Mouse (Mus musculus): ENCODE data around the gene Olfr961. TPM values are rescaled to one million over a fixed set of nuclear protein-coding genes. Genes with fewer than 3 reads are reported as not detected.

The Olfr961 gene
- polyA plus RNA-seq, 1 experiment from 2014 or later = not detected

- H3K36me3 ChIP-seq (ENCODE audit: control insufficient read depth, insufficient read depth, low read length) = no peaks in the 10 kb centered on the region
- no peak within 1 kb of the TSS for H3K4me3 ChIP-seq (ENCODE audit: control insufficient read depth in 1 of 2, insufficient read depth in 1 of 2, low read depth in 1 of 2, low read length in 2 of 2)
- 86% methylated on average over 1 of the region's 1 CpGs for WGBS
- H3K9me3 ChIP-seq (ENCODE audit: control insufficient read depth, low read length) = peaks cover 6% of the 10 kb centered on the region; the same call in 1 of the 2 replicates
- no peaks in the 10 kb centered on the region for H3K4me1 ChIP-seq (ENCODE audit: control insufficient read depth in 2 of 2, insufficient read depth in 2 of 2, low read length in 2 of 2)
- H3K9ac ChIP-seq (ENCODE audit: low read length) = no peak within 1 kb of the TSS
- H3K27ac ChIP-seq (replicated peaks in 1 of 2; ENCODE audit: control insufficient read depth in 1 of 2, insufficient read depth in 1 of 2, low read depth in 2 of 2, low read length in 2 of 2) = no peak within 1 kb of the TSS
- no peak within 1 kb of the TSS for H3K4me2 ChIP-seq (ENCODE audit: low read length)
- no peak for ATAC-seq (ENCODE audit: insufficient number of reproducible peaks, insufficient read depth, low FRiP score, low read depth)
- no peaks in the 10 kb centered on the region for H3K27me3 ChIP-seq (ENCODE audit: control insufficient read depth, insufficient read depth, low read length)
These were observed 22.0 kb downstream of the Olfr961 start, which contains the start of gene Olfr963 for GRCm38 (mm10) chr9:39666905-39667304. Olfr963 (plus strand) TSS chr9:39667205.

- H3K27ac ChIP-seq (replicated peaks in 1 of 2; ENCODE audit: control insufficient read depth in 1 of 2, insufficient read depth in 1 of 2, low read depth in 2 of 2, low read length in 2 of 2) = no peak overlapping the region
- no peak overlapping the region for H3K9ac ChIP-seq (ENCODE audit: low read length)
- no peak overlapping the region for H3K4me2 ChIP-seq (ENCODE audit: low read length)
- H3K27me3 ChIP-seq (ENCODE audit: control insufficient read depth, insufficient read depth, low read length) = no peaks in the 10 kb centered on the region
- peaks cover under 1% of the 10 kb centered on the region; the same call in 1 of the 2 replicates for H3K9me3 ChIP-seq (ENCODE audit: control insufficient read depth, low read length)
- ATAC-seq (ENCODE audit: insufficient number of reproducible peaks, insufficient read depth, low FRiP score, low read depth) = no peak
- WGBS = 73% methylated on average over 2 of the region's 2 CpGs
- H3K4me1 ChIP-seq (ENCODE audit: control insufficient read depth in 2 of 2, insufficient read depth in 2 of 2, low read length in 2 of 2) = no peaks in the 10 kb centered on the region
- H3K36me3 ChIP-seq (ENCODE audit: control insufficient read depth, insufficient read depth, low read length) = no peaks in the 10 kb centered on the region
- H3K4me3 ChIP-seq (ENCODE audit: control insufficient read depth in 1 of 2, insufficient read depth in 1 of 2, low read depth in 1 of 2, low read length in 2 of 2) = no peak overlapping the region
These were observed 24.8 kb downstream of the Olfr961 start for GRCm38 (mm10) chr9:39669723-39670122.

- Histone ChIP-seq H3K36me3 (ENCODE audit: control insufficient read depth, insufficient read depth, low read length) (no peaks in the 10 kb centered on the region), H3K9me3 (ENCODE audit: control insufficient read depth, low read length) (no peaks in the 10 kb centered on the region), H3K4me2 (ENCODE audit: low read length) (no peak overlapping the region), H3K4me3 (ENCODE audit: control insufficient read depth in 1 of 2, insufficient read depth in 1 of 2, low read depth in 1 of 2, low read length in 2 of 2) (no peak overlapping the region), H3K9ac (ENCODE audit: low read length) (no peak overlapping the region), H3K4me1 (ENCODE audit: control insufficient read depth in 2 of 2, insufficient read depth in 2 of 2, low read length in 2 of 2) (no peaks in the 10 kb centered on the region), H3K27me3 (ENCODE audit: control insufficient read depth, insufficient read depth, low read length) (no peaks in the 10 kb centered on the region), H3K27ac (replicated peaks in 1 of 2; ENCODE audit: control insufficient read depth in 1 of 2, insufficient read depth in 1 of 2, low read depth in 2 of 2, low read length in 2 of 2) (no peak overlapping the region)
- no peak for ATAC-seq (ENCODE audit: insufficient number of reproducible peaks, insufficient read depth, low FRiP score, low read depth)
- 77% methylated on average over 2 of the region's 2 CpGs for WGBS
These were observed 29.9 kb downstream of the Olfr961 start for GRCm38 (mm10) chr9:39674820-39675219.

GRCm38 (mm10) chr9:39678557-39678956 is 33.7 kb downstream of the Olfr961 start:
- Histone ChIP-seq H3K4me3 (ENCODE audit: control insufficient read depth in 1 of 2, insufficient read depth in 1 of 2, low read depth in 1 of 2, low read length in 2 of 2) (no peak overlapping the region), H3K9me3 (ENCODE audit: control insufficient read depth, low read length) (no peaks in the 10 kb centered on the region), H3K27me3 (ENCODE audit: control insufficient read depth, insufficient read depth, low read length) (no peaks in the 10 kb centered on the region), H3K27ac (replicated peaks in 1 of 2; ENCODE audit: control insufficient read depth in 1 of 2, insufficient read depth in 1 of 2, low read depth in 2 of 2, low read length in 2 of 2) (no peak overlapping the region), H3K9ac (ENCODE audit: low read length) (no peak overlapping the region), H3K4me1 (ENCODE audit: control insufficient read depth in 2 of 2, insufficient read depth in 2 of 2, low read length in 2 of 2) (no peaks in the 10 kb centered on the region), H3K4me2 (ENCODE audit: low read length) (no peak overlapping the region), H3K36me3 (ENCODE audit: control insufficient read depth, insufficient read depth, low read length) (no peaks in the 10 kb centered on the region)
- WGBS = 83% methylated on average over 2 of the region's 2 CpGs
- no peak for ATAC-seq (ENCODE audit: insufficient number of reproducible peaks, insufficient read depth, low FRiP score, low read depth)

GRCm38 (mm10) chr9:39679280-39679679 is 34.4 kb downstream of the Olfr961 start:
- no peak for ATAC-seq (ENCODE audit: insufficient number of reproducible peaks, insufficient read depth, low FRiP score, low read depth)
- Histone ChIP-seq H3K9ac (ENCODE audit: low read length) (no peak overlapping the region), H3K36me3 (ENCODE audit: control insufficient read depth, insufficient read depth, low read length) (no peaks in the 10 kb centered on the region), H3K27ac (replicated peaks in 1 of 2; ENCODE audit: control insufficient read depth in 1 of 2, insufficient read depth in 1 of 2, low read depth in 2 of 2, low read length in 2 of 2) (no peak overlapping the region), H3K27me3 (ENCODE audit: control insufficient read depth, insufficient read depth, low read length) (no peaks in the 10 kb centered on the region), H3K9me3 (ENCODE audit: control insufficient read depth, low read length) (no peaks in the 10 kb centered on the region), H3K4me1 (ENCODE audit: control insufficient read depth in 2 of 2, insufficient read depth in 2 of 2, low read length in 2 of 2) (no peaks in the 10 kb centered on the region), H3K4me2 (ENCODE audit: low read length) (no peak overlapping the region), H3K4me3 (ENCODE audit: control insufficient read depth in 1 of 2, insufficient read depth in 1 of 2, low read depth in 1 of 2, low read length in 2 of 2) (no peak overlapping the region)
- WGBS = 52% methylated on average over 2 of the region's 2 CpGs

Other genes starting within 250 kb of the Olfr961 start
- not detected in 2 replicates for gene Olfr952, start 217.9 kb upstream of the Olfr961 start, polyA plus RNA-seq (2014; fragmentation: Nextera tagmentation; extraction: Ambion mirVana)
- not detected in 2 replicates for gene Olfr954, start 188.4 kb upstream of the Olfr961 start, polyA plus RNA-seq (2014; fragmentation: Nextera tagmentation; extraction: Ambion mirVana)
- gene Olfr955, start 173.1 kb upstream of the Olfr961 start, polyA plus RNA-seq (2014; fragmentation: Nextera tagmentation; extraction: Ambion mirVana) = not detected in 2 replicates
- gene Olfr44, start 151.1 kb upstream of the Olfr961 start, polyA plus RNA-seq (2014; fragmentation: Nextera tagmentation; extraction: Ambion mirVana) = not detected in 2 replicates
- not detected in 2 replicates for gene Olfr957, start 129.3 kb upstream of the Olfr961 start, polyA plus RNA-seq (2014; fragmentation: Nextera tagmentation; extraction: Ambion mirVana)
- not detected in 2 replicates for gene Olfr958, start 91.0 kb upstream of the Olfr961 start, polyA plus RNA-seq (2014; fragmentation: Nextera tagmentation; extraction: Ambion mirVana)
- gene Olfr959, start 69.5 kb upstream of the Olfr961 start, polyA plus RNA-seq (2014; fragmentation: Nextera tagmentation; extraction: Ambion mirVana) = not detected in 2 replicates
- gene AW551984, start 40.7 kb upstream of the Olfr961 start, polyA plus RNA-seq (2014; fragmentation: Nextera tagmentation; extraction: Ambion mirVana) = 9.2 and 9.6 TPM in 2 replicates
- not detected in 2 replicates for gene Olfr148, start 34.4 kb upstream of the Olfr961 start, polyA plus RNA-seq (2014; fragmentation: Nextera tagmentation; extraction: Ambion mirVana)
- not detected in 2 replicates for gene Olfr960, start 23.7 kb upstream of the Olfr961 start, polyA plus RNA-seq (2014; fragmentation: Nextera tagmentation; extraction: Ambion mirVana)
- gene Olfr963, start 22.1 kb downstream of the Olfr961 start, polyA plus RNA-seq (2014; fragmentation: Nextera tagmentation; extraction: Ambion mirVana) = not detected in 2 replicates
- not detected in 2 replicates for gene Olfr149, start 62.0 kb downstream of the Olfr961 start, polyA plus RNA-seq (2014; fragmentation: Nextera tagmentation; extraction: Ambion mirVana)
- not detected in 2 replicates for gene Olfr965, start 66.3 kb downstream of the Olfr961 start, polyA plus RNA-seq (2014; fragmentation: Nextera tagmentation; extraction: Ambion mirVana)
- gene Olfr150, start 85.9 kb downstream of the Olfr961 start, polyA plus RNA-seq (2014; fragmentation: Nextera tagmentation; extraction: Ambion mirVana) = not detected in 2 replicates
- not detected in 2 replicates for gene Olfr967, start 101.2 kb downstream of the Olfr961 start, polyA plus RNA-seq (2014; fragmentation: Nextera tagmentation; extraction: Ambion mirVana)
- not detected in 2 replicates for gene Olfr968, start 138.2 kb downstream of the Olfr961 start, polyA plus RNA-seq (2014; fragmentation: Nextera tagmentation; extraction: Ambion mirVana)
- gene Olfr969, start 145.9 kb downstream of the Olfr961 start, polyA plus RNA-seq (2014; fragmentation: Nextera tagmentation; extraction: Ambion mirVana) = not detected in 2 replicates
- not detected in 2 replicates for gene Olfr970, start 163.8 kb downstream of the Olfr961 start, polyA plus RNA-seq (2014; fragmentation: Nextera tagmentation; extraction: Ambion mirVana)
- not detected in 2 replicates for gene Olfr971, start 191.8 kb downstream of the Olfr961 start, polyA plus RNA-seq (2014; fragmentation: Nextera tagmentation; extraction: Ambion mirVana)
- gene Olfr972, start 221.3 kb downstream of the Olfr961 start, polyA plus RNA-seq (2014; fragmentation: Nextera tagmentation; extraction: Ambion mirVana) = not detected in 2 replicates

Data from heart, embryonic 14.5 days (tissue).